Mouse (Mus musculus): ENCODE measurements around the gene Gm12886. TPM values are rescaled to one million over a fixed set of nuclear protein-coding genes. Genes with fewer than 3 reads are reported as not detected.

Gene Gm12886
- total RNA-seq (2023) = not detected

GRCm38 (mm10) chr4:121422999-121423398 is at the start of gene Gm12886:
Gene Gm12886, minus strand, starts transcription at chr4:121423099.

Other genes with a start within 250 kb of the Gm12886 start
- gene Rlf, start 208.0 kb downstream of the Gm12886 start, total RNA-seq (2023) = 10 to 100 TPM; 69.8 to 80.9 TPM
- not detected for gene Gm12888, start 98.2 kb downstream of the Gm12886 start, total RNA-seq (2023)
- not detected for gene Gm12887, start 199.0 kb upstream of the Gm12886 start, total RNA-seq (2023)

Data from neutrophil, adult 83 days (primary cell).